Mouse (Mus musculus): ENCODE results near the gene Pex11b.
"Not testable (repeated sequence)": the region's sequence is repeated elsewhere in the genome, so short reads cannot be mapped to it uniquely, and the experiment has no call there.

Gene Pex11b

DNA sequence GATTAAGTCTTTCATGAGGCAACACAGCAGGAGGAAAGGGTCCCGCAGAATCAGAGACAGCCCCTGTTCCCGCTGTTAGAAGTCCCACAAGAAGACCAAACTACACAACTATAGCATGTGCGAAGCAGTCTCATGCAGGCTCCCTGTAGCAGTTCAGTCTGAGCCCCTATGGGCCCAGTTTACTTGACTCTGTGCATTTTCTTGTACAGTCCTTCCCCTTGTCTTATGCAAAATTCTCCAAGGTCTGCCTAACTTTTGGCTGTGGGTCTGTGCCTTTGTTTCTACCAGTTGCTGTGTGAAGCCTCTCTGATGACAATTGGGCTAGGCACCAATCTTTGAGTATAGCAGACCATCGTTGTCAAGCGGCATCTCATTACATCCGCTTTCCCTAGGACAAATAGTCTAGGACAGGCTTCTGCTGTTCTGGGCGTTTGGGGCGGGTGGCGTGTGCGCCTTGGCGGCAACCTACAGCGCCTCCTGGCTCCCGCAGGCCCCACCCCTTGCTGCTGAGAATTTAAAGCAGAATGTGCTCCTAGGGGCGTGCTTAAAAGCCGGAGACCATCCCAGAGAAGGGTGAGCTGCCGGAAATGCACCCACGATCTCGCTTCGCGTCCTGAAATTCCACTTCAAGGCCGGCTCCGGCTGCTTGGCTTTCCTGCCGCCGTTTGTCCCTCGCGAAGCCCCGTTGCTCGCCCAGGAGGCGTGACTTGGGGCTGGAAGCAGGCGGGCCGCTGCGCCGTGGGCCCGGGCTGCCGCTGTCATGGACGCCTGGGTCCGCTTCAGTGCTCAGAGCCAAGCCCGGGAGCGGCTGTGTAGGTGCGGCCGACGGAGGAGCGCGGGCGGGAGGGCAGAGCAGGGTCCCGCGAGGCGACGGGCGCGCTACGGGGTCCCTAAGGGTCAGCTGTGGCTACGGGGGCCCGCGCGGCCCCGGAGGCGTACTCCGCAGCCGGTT lies at the start of gene Pex11b, which contains the start of gene Gm42957:
TSS of gene Pex11b (plus strand) at position 449 of the 952 bp plus-strand sequence.
TSS of gene Gm42957 (plus strand) at position 547 of the 952 bp plus-strand sequence.
- peak; percentile 87 for DNase-seq (ENCODE audit: low spot score)

DNA sequence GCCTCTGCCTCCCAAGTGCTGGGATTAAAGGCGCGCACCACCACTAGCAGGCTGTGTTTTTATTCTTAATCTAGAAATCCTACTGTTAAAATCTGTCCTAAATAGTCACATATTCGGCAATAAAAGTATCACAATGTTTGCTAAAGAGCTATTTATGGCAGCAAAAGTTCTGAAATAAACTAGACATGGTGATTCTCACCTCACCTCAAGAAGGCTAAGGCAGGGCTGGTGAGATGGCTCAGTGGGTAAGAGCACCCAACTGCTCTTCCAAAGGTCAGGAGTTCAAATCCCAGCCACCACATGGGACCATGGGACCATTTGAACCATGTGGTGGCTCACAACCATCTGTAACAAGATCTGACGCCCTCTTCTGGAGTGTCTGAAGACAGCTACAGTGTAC lies 44.5 kb upstream of the Pex11b start:
- DNase-seq (ENCODE audit: low spot score), result no peak

- no peak for DNase-seq (ENCODE audit: low spot score)
Measured at GRCm38 (mm10) chr3:96593374-96593773, 41.8 kb upstream of the Pex11b start.

- peak; percentile 94 for DNase-seq (ENCODE audit: low spot score)
Measured at GRCm38 (mm10) chr3:96593790-96594560, 41.2 kb upstream of the Pex11b start, which contains the start of gene Polr3gl. Gene Polr3gl (minus strand): TSS chr3:96594181.

GRCm38 (mm10) chr3:96594851-96595250 lies 40.3 kb upstream of the Pex11b start:
- DNase-seq (ENCODE audit: low spot score), result no peak

DNA sequence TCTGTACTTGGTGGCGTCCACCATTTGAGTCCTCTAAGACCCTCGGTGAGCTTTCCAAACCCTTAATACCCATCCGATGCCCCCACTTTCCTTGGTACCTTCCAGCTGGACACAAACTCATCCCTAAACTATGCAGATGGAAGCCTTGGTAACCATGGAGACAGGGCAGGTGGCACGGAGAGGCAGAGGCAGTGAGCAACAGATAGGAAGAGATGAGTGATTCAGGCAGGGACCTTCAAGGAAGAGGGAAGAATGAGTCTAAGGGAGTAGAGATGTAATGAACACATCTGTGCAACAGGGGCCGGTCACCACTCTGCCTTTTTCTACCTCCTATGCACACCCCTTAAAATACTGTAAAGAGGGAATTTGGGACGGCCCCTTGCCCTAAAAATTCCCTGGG lies 39.5 kb upstream of the Pex11b start:
- no peak for DNase-seq (ENCODE audit: low spot score)

GRCm38 (mm10) chr3:96596228-96596707 lies 38.9 kb upstream of the Pex11b start, which contains the start of gene Ankrd34a:
Gene Ankrd34a (plus strand): TSS chr3:96596636.
- no peak for DNase-seq (ENCODE audit: low spot score)

- no peak for DNase-seq (ENCODE audit: low spot score)
Measured at GRCm38 (mm10) chr3:96596855-96597254, 38.3 kb upstream of the Pex11b start.

DNA sequence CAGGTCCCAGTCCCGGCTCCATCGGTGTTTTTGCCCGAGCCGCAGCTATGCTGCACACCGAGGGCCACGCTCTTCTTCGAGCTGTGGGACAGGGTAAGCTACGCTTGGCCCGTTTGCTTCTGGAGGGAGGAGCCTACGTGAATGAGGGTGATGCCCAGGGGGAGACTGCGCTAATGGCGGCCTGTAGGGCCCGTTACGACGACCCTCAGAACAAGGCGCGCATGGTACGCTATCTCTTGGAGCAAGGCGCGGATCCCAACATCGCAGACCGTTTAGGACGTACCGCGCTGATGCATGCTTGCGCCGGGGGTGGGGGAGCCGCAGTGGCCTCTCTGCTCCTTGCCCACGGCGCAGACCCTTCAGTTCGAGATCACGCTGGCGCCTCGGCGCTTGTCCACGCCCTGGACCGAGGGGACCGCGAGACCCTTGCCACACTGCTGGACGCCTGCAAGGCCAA lies 37.7 kb upstream of the Pex11b start:
- peak; percentile 23 for DNase-seq (ENCODE audit: low spot score)

GRCm38 (mm10) chr3:96598156-96599068 lies 36.8 kb upstream of the Pex11b start:
- DNase-seq (ENCODE audit: low spot score), result peak; percentile 61

DNA sequence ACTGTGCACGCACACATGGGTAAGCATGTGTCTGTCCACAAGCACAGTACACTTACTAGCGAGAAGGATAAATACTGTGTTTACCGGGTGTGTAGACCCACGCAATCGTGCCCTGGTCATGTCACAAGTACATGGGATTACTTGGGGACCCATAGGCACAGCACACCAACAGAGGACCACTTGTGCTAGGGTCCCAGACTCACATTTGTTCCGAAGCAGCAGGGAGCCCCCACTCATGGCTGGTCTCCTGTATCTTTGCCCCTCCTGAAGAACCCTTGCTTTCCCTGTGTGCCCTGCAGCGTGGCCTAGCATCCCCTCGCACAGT lies 36.1 kb upstream of the Pex11b start:
- DNase-seq (ENCODE audit: low spot score), result no peak

DNA sequence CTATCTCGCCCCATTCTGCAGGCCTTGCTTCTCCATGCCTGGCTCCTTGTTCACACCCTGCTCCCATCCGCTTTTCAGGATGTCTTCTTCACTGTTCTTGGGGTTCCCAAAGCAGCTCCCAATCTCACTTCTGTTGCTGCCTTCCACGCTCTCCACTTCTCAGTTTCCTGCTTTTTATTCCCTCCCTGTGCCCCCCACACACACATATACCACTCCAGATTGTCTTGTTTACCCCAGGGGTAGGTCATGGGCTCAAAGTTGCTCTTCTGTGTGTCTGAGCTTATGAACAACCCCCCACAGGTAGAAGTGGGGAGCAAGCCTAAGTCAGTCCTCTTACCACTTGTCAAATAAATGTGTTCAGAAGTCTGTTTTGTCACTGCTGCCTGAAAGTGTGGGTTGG lies 35.8 kb upstream of the Pex11b start:
- DNase-seq (ENCODE audit: low spot score), result no peak

- DNase-seq (ENCODE audit: low spot score), result peak; percentile 94
Measured at GRCm38 (mm10) chr3:96600639-96601250, 34.4 kb upstream of the Pex11b start, which contains the start of gene Lix1l. Gene Lix1l (plus strand): TSS chr3:96601149.

DNA sequence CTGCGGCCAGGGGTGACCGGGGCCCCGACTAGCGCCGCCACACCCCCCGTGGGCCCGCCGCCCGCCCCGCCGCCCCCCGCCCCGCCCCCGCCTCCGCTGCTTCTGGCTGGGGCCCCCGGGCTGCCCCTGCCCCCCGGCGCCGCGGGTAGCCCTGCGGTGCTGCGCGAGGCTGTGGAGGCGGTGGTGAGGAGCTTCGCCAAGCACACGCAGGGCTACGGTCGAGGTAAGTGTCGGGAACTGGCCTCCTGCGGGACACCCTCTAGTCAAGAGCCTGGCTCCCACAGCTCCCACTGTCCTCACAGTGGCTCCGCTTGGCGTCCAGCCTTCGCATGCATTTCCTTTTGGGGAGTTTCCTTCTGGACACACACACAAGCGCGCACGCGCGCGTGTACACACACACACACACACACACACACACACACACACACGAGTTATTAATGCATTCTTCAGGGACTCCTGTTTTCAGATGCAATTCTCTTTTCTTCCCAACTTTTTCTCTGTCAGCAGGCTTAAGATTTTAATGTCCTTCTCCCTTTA lies 33.9 kb upstream of the Pex11b start:
- peak; percentile 77 for DNase-seq (ENCODE audit: low spot score)

DNA sequence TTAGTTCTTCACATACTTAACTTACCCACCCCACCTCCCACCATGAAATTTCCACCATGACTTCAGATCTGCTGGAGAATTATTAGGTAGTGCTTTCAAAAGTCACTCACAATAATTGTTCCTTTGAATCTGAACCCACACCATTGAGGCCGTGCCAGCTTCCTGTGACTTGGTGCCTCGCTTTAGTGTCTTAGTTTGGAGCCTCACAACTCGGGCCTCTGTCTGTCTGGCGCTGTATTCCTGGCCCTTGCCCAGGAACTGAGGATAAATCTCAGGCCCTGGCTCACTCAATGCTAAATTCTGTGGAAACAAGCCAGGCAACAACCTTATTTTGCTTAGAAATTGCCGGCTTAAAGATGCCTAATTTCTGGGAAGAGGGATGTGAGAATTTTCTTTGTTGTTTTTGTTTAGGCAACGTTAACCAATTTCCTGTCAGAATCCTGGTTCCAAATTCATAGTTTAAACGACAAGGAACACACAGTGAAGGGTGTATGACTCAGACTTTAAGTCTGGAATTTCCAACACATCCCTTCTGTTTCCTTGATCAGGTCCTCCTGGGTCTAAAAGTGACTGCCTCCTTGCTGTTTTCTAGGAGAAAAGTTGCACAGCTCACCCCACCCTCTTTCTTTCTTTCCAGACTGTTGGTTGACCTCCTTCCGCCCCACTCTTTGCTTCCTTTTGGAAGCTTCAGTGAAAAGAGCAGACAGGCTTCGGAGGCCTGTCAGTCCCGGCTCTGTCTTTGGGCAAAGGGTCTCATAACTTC lies 33.1 kb upstream of the Pex11b start:
- peak; percentile 25 for DNase-seq (ENCODE audit: low spot score)

DNA sequence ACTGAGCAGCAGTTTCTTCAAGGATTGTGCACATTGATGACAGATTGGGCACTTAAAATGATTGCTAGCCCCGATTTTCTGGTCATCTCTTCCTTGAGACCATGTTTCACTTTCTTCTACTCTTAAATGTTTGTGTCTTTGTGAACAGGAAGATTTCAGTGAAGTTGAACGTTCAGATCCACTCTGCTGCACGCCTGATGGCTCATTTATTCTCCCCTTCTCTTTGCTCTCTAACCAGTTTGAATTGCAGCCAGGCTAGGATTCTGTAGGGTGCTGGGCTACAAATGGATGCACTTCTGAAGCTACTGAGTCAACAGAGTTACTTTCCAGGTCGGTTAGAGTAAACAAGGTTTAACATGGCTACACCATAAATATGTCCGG lies 32.5 kb upstream of the Pex11b start:
- no peak for DNase-seq (ENCODE audit: low spot score)

- no peak for DNase-seq (ENCODE audit: low spot score)
Measured at GRCm38 (mm10) chr3:96603311-96603710, 31.9 kb upstream of the Pex11b start.

DNA sequence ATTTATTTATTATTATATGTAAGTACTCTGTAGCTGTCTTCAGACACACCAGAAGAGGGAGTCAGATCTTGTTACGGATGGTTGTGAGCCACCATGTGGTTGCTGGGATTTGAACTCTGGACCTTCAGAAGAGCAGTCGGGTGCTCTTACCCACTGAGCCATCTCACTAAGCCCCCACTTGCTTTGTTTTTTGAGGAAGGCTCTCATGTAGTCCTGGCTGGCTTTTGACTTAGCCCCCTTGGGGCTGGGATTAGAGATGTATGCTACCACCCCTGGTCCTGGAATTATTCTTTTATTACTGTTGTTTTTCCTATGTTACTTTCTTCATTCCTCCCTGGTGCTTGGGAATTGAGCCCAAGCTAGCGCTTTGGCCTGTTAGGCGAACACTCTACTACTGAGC lies 29.2 kb upstream of the Pex11b start:
- not testable (repeated sequence) for DNase-seq (ENCODE audit: low spot score)

- no peak for DNase-seq (ENCODE audit: low spot score)
Measured at GRCm38 (mm10) chr3:96606618-96607017, 28.6 kb upstream of the Pex11b start.

DNA sequence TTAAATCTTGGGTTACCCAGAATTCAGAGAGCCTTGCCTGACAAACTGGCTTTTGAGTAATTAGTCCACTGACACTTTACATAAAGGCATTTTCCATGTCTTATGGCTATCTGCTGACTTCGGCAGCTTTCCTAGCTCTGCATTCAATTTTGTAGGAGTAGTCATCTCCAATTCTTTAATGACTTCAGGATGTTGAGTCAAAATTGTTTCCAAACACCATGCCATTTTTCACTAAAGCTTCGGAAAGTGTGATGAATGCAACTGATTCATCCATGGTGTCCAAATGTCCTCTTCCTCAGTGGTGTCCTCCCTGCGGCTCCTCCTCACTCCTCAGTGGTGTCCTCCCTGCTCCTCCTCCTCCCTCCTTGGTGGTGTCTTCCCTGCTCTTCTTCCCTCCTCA lies 17.2 kb upstream of the Pex11b start:
- no peak for DNase-seq (ENCODE audit: low spot score)

All from testis, postnatal 14 days (tissue).